19 mouse cellular contexts compared by ENCODE assay signal in the genomic region with DNA sequence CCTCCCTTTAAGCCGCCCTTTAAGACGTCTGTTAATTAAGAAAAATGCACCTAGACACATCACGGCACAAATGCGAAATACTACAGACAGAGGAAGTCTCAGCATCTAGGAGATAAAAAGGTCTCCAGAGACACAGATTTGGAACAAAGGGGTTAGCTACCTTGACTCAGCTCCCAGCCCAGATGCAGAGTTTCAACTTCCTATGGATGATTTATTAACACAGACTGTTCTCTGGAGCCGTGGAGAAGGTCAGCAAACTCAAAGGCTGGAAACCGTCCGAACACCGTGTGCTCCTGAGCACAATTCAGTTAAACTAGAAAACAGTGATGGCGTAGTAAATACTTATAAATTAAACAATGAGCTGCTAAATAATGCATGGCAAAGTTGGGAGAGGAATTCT. TPM values are rescaled to one million over a fixed set of nuclear protein-coding genes. Genes with fewer than 3 reads are reported as not detected.
"Had no signal": no experiment of that assay in that cellular context is flagged by ENCODE, and none has a peak within 500 bp of the region (broad histone marks: within the 10 kb centered on the region; RNA-seq: fewer than 3 reads in every experiment).

No protein-coding gene starts in this region.

- H3K9ac ChIP-seq: liver, embryonic 15.5 days; midbrain, embryonic 13.5 days; neural tube, embryonic 15.5 days had no signal

- DNase-seq: lung, adult 2 months; lung, postnatal 36 days; right cerebral cortex, adult 18-20 months; right cerebral cortex, postnatal 25 days; thymus, postnatal 36 days had no signal

- H3K9me3 ChIP-seq: liver, embryonic 15.5 days; midbrain, embryonic 13.5 days; neural tube, embryonic 15.5 days had no signal

- H3K27me3 ChIP-seq: neural tube, embryonic 15.5 days had no signal

- ATAC-seq: inflammation-experienced regulatory T-cells, adult 6 months; intestine, postnatal 0 days; lung, postnatal 0 days; midbrain, embryonic 13.5 days had no signal

- H3K27ac ChIP-seq: layer of hippocampus, adult 2 months; liver, embryonic 15.5 days; midbrain, embryonic 13.5 days; neural tube, embryonic 15.5 days had no signal

- H3K4me2 ChIP-seq: liver, embryonic 11.5 days; liver, embryonic 15.5 days; midbrain, embryonic 13.5 days; neural tube, embryonic 15.5 days had no signal

- H3K4me3 ChIP-seq: layer of hippocampus, adult 2 months; liver, embryonic 15.5 days; midbrain, embryonic 13.5 days; neural tube, embryonic 15.5 days had no signal

- H3K36me3 ChIP-seq: liver, embryonic 15.5 days; midbrain, embryonic 13.5 days; neural tube, embryonic 15.5 days had no signal

RNA-seq across cellular contexts. Expression of a gene that starts 17.3 kb away (rescaled TPM):
- polyA plus RNA-seq: inflammation-experienced regulatory T-cells, adult 6 months had no signal

RNA-seq across cellular contexts. Expression of a gene that starts 29.9 kb away (rescaled TPM):
- total RNA-seq: layer of hippocampus, postnatal 10 days; left cerebral cortex, postnatal 36 days; megakaryocyte progenitor cell, adult 5-6 weeks had no signal
- polyA plus RNA-seq: inflammation-experienced regulatory T-cells, adult 6 months; intestine, postnatal 0 days; liver, embryonic 11.5 days; liver, embryonic 15.5 days; lung, adult 2 months; lung, postnatal 0 days; neural tube, embryonic 11.5 days; neural tube, embryonic 15.5 days; small intestine, adult 2 months; stomach, embryonic 16.5 days had no signal

RNA-seq across cellular contexts. Expression of a gene that starts 53.1 kb away (rescaled TPM):
- total RNA-seq: megakaryocyte progenitor cell, adult 5-6 weeks had no signal
- polyA plus RNA-seq: inflammation-experienced regulatory T-cells, adult 6 months; liver, embryonic 15.5 days had no signal
